In the genomic region with DNA sequence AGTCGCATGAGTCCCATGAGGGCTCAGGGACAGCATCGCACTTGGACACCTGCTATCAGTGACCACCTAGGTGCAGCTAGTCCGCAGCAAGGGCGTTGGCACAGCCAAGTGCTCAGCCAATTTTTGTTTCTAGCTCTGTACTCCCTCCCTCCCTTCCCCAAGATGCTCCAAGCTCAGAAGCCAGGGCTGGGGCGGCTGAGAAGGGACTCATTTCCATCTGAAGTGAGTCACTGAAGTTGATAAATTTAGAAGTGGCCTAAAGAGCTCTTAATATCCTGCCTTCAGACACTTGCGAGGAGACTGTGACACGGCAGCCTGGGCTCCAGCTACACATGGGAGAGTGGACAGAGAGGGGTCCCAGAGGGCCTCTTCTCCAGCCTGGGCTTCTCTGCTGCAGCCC, we compare ENCODE assay signal across 18 mouse cellular contexts.
DNase-seq lines count a peak whose midpoint lies in the region; ATAC-seq and TF ChIP-seq lines count a peak whose summit lies in the region.
"Had no signal": no experiment of that assay in that cellular context is flagged by ENCODE, and none has a peak within 500 bp of the region (broad histone marks: within the 10 kb centered on the region; RNA-seq: fewer than 3 reads in every experiment).

No protein-coding gene starts in this region.

- H3K4me1 ChIP-seq in olfactory bulb, adult 2 months (ENCODE audit: control insufficient read depth, insufficient read depth, low read length): peaks cover 76% of the 10 kb centered on the region
- H3K4me1 ChIP-seq: embryonic facial prominence, embryonic 15.5 days; heart, embryonic 12.5 days had no signal

- H3K4me3 ChIP-seq in left cerebral cortex, adult 2 months: peak overlapping the region; percentile 26
- peak overlapping the region; percentile 9 for H3K4me3 ChIP-seq in olfactory bulb, adult 2 months (ENCODE audit: insufficient read depth, low read depth, low read length)
- H3K4me3 ChIP-seq: embryonic facial prominence, embryonic 15.5 days; forebrain, embryonic 15.5 days; heart, adult 2 months; heart, embryonic 12.5 days; hindbrain, embryonic 10.5 days had no signal

- TF ChIP-seq POLR2A in olfactory bulb, adult 2 months (IDR thresholded peaks at IDR 0.05; ENCODE audit: insufficient read depth, low read depth, low read length): no peak

- ATAC-seq in frontal cortex, adult (ENCODE audit: low TSS enrichment): peak; percentile 63
- no peak for ATAC-seq in erythroblast, adult 5-6 weeks (replicated peaks; ENCODE audit: low FRiP score, poor library complexity, severe bottlenecking)
- ATAC-seq: activated CD4-positive, CD25-positive, alpha-beta regulatory T cell, adult 4 months; forebrain, embryonic 15.5 days had no signal

- WGBS in olfactory bulb, adult 2 months: 28% methylated on average over 7 of the region's 7 CpGs

- no peak for TF ChIP-seq CTCF in left cerebral cortex, adult 2 months (IDR thresholded peaks at IDR 0.05)
- TF ChIP-seq CTCF in olfactory bulb, adult 2 months (IDR thresholded peaks at IDR 0.05; ENCODE audit: insufficient read depth, low read depth, low read length): no peak

- intact Hi-C loops in left cerebral cortex, adult 2 months (cut with DNase I): no loop called here

- no peak for DNase-seq in frontal cortex, postnatal 10 days (ENCODE audit: low spot score in 2 of 2)
- peak; percentile 85 for DNase-seq in right cerebral cortex, adult 18-20 months
- DNase-seq in right cerebral cortex, postnatal 14 days: no peak
- no peak for DNase-seq in left cerebral cortex, adult 2 months (ENCODE audit: extremely low spot score in 1 of 2, low spot score in 2 of 2)
- DNase-seq in spleen, adult 18-20 months: no peak
- DNase-seq: cerebellum, adult 8-10 months; cerebellum, postnatal 36 days; gastrocnemius, postnatal 14 days; heart, adult 2 months had no signal

- H3K27ac ChIP-seq in left cerebral cortex, adult 2 months: peak overlapping the region; percentile 86
- H3K27ac ChIP-seq in olfactory bulb, adult 2 months (ENCODE audit: insufficient read depth, low read depth, low read length): peak overlapping the region; percentile 96
- H3K27ac ChIP-seq: embryonic facial prominence, embryonic 15.5 days; forebrain, embryonic 15.5 days; heart, adult 2 months; hindbrain, embryonic 10.5 days; hindbrain, embryonic 14.5 days had no signal
